Mouse (Mus musculus) lung, postnatal 14 days (tissue): ENCODE measurements at regions not wholly inside any gene's neighbourhood (a gene's known extent, or its start where the extent isn't known, plus 50 kb on each side); places are given as distances from the start of the nearest gene placed in this dataset.

Experiments used
- DNase-seq: peaks from one replicate; pipeline ENCODE4 v3.0.0; 2021

DNA sequence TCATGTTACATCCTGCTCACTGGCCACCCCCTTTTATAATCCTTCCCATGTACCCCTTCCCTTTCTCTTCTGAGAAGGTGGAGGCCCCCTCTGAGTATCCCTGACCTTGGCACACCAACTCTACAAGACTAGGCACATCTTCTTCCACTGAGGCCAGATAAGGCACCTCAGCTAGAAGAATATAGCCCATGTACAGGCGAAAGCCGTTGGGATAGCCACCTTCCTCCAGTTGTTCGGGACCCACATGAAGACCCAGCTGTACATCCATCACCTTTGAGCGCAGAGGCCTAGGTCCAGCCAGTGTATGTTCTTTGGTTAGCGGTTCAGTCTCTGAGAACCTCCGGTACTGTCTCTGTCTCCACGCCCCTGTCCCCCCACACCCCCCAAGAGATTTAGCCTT is 189.9 kb downstream of the Spry2 start:
- DNase-seq: no peak

- no peak for DNase-seq
Measured at GRCm38 (mm10) chr14:105698616-105699015, 198.0 kb downstream of the Spry2 start.

DNA sequence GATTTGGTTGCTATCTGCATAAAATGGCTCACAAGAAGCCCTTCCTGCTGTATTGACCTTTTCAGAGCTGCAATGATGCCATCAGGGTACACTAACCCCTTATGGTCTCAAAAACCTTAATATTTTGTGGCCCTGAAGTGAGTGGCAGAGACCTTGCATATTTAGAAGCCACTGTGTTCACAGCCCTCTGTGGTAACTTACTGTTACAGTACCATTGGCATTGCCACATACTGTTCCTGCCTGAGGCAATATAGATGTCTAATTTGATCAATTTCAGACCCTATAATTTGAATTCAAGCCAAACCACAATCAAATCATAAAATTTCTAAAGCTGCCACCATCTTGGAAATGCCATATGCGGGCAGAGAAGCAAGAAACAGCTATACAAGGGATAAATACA is 198.5 kb downstream of the Spry2 start:
- DNase-seq: no peak

GRCm38 (mm10) chr14:105697398-105697797 is 199.2 kb downstream of the Spry2 start:
- DNase-seq: no peak

GRCm38 (mm10) chr14:105694969-105695368 is 201.7 kb downstream of the Spry2 start:
- no peak for DNase-seq

DNA sequence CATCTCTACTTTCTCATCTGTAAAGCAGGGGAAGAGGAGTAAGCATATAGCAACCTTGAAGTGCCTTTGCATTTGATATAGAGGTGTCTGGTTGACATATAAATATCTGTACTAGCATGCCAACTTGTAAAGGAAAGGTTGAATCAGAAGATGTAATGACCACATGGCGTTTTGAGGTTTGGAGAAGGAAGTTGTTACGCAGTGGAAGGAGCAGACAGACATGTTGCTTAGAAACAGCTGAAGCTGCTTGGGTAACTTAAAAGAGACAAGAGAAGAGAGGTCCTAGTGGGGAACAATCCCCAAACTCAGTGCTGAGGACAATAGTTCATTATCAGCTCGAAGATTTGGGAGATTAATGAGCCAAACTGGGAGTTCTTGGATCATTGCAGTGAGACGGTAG is 202.9 kb downstream of the Spry2 start:
- no peak for DNase-seq

- DNase-seq: no peak
Measured at GRCm38 (mm10) chr14:105684826-105685465, 211.7 kb downstream of the Spry2 start.

DNA sequence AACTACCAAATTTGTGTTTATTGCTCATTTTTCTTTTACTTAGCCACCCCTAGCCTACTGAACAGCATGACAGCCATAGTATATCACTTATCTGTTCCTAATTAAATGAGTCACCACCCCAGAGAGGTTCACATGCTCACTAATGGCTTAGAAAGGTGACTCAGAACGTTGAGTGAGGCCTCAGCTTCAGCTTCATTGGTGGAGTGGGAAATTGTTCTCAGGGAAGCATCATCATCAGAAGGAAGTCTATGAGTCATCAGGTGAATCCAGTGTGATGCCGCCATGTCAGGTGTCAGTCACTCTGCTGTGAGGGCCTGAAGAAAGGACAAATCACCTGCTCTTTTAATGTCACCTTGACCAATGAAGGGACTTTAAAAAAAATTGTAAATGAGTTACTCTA is 212.3 kb downstream of the Spry2 start:
- no peak for DNase-seq

- DNase-seq: no peak
Measured at GRCm38 (mm10) chr14:105676646-105676930, 220.0 kb downstream of the Spry2 start.

DNA sequence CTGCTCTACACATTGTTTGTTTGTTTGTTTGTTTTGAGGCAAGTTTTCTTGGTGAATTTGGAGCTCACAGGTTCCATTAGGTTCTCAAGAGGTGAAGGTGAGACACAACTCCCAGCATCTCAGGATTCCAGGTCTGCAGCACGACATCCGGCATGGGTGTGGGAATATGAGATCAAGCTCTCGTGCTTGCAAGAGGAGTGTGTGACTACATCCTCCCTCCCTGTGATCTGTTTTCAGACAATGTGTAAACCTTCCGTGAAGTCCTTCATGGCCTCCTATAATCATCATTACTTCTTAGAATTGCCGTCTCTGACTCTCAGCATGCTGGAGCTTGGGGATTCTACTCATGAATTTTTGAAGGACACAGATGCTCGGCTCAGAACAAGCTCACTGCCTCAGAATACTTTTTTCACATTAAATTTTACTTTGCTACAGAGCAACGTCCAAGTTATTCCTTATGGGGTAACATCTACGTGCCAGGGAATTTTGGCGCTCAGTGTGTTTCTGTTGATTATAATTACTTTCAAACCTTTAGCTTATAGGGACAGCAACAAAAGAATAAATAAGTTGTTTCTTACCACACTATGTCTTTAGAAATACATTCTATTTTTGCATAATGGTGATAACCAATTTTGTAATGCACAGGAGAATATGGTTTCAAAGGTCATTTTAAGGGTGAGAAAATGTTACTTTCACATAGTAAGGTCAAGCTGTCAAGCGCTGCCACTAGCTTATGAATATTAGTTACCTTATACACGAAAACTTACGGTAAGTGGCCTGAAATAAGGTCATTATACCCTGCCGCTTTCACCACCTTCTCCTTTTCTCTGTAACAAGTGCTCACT is 220.6 kb downstream of the Spry2 start:
- no peak for DNase-seq

- DNase-seq: no peak
Measured at GRCm38 (mm10) chr14:105675006-105675405, 221.6 kb downstream of the Spry2 start.

- DNase-seq: no peak
Measured at GRCm38 (mm10) chr14:105668969-105669368, 227.7 kb downstream of the Spry2 start.

- DNase-seq: no peak
Measured at GRCm38 (mm10) chr14:105664671-105665198, 231.9 kb downstream of the Spry2 start.

DNA sequence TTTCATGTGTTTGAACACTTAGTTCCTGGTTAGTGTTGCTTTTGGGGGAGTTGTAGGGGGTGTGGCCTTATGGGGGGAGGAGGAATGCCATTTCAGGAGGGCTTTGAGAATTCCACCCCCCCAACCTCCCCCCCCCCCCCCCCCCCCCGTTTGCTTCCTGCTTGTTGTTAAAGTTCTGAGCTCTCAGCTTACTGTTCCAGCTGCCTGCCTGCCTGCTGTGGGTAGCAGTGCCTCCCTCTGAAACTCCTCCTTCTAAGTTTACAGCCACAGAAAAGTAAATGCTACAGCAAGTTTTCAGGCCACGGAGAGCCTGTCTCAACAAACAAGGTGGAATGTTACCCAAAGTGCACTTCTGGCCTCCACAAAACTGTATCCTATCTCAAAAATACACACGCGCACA is 233.1 kb downstream of the Spry2 start:
- no peak for DNase-seq

DNA sequence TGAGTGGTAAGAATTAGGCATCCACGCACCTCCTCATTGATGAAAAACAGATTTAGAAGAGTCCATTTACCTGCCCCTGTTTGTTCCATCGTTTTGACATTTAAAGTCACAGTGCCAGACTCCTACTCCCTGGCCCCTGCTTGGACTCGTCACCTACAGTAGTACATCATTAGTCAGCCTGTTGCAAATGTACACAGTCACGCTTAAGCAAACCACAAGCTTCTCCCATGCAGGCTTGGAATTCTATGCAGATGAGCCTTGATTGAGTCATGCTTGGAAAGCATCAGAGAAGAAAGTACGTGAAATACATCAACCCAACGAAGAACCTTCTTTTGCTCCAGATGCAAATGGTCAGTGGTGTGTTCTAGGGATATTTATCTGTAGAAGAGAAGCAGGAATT is 233.8 kb downstream of the Spry2 start:
- DNase-seq: no peak

- no peak for DNase-seq
Measured at GRCm38 (mm10) chr14:105658316-105658715, 238.3 kb downstream of the Spry2 start.

DNA sequence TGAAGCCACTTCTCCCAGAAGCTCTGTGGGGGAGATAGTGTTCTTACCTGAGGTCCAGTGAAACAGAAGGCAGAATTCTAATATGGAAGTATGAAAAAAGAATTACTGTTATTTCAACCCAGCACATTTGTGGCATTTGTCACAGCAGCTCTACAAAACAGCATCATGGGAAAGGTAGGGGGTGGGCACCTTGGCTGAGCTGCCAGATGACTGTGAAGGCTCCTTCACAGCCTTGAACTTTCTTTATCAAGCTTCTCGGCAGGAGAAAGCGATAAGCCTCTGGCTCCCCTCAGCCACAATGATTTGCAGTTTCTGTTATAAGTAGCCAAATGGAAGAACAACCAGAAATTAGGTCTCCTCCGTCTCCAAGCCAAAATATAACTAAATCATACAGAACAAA is 249.5 kb downstream of the Spry2 start:
- no peak for DNase-seq

- no peak for DNase-seq
Measured at GRCm38 (mm10) chr14:105644428-105644827, 252.2 kb downstream of the Spry2 start.

- no peak for DNase-seq
Measured at GRCm38 (mm10) chr14:105643285-105643957, 253.2 kb downstream of the Spry2 start.

DNA sequence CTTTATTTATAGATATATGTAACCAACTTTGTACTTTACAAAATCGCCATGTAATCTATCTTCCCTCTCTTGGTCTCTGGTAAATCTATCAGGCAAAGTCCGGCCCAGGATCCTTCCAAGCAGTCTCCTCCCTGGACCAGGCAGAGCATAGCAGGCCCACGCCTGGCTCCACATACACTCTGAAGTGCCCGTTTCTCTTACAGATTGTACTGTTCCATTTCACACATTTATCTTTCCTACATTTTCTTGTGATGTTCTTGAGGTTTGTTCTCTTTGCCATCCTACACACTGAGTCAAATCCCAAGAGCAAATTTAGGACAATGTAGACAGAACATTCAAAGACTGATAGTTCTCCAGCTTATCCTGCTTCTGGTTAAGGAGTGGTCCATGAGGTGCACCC is 264.3 kb downstream of the Spry2 start:
- DNase-seq: no peak

GRCm38 (mm10) chr14:105631681-105632031 is 265.0 kb downstream of the Spry2 start:
- no peak for DNase-seq

- DNase-seq: no peak
Measured at GRCm38 (mm10) chr14:105630867-105631680, 265.5 kb downstream of the Spry2 start.

DNA sequence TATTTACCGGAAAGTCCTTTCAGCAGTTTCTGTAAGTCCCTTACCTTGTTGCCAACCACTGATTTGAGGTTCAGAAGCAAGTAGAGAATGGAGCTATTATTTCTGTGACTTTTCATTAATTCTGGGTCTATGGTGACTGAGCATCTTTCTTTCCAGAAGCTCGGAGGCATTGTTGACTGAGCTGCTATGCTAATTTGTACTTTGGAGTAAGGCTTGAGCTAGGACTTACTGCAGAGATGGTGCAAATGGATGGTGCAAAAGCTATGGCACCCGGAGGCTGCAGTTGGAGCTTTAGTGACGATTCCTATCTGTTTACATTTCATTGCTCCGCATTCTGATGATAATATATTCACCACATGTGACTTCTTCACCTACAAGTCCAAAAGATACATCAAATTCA is 266.2 kb downstream of the Spry2 start:
- DNase-seq: no peak
